In the genomic region with DNA sequence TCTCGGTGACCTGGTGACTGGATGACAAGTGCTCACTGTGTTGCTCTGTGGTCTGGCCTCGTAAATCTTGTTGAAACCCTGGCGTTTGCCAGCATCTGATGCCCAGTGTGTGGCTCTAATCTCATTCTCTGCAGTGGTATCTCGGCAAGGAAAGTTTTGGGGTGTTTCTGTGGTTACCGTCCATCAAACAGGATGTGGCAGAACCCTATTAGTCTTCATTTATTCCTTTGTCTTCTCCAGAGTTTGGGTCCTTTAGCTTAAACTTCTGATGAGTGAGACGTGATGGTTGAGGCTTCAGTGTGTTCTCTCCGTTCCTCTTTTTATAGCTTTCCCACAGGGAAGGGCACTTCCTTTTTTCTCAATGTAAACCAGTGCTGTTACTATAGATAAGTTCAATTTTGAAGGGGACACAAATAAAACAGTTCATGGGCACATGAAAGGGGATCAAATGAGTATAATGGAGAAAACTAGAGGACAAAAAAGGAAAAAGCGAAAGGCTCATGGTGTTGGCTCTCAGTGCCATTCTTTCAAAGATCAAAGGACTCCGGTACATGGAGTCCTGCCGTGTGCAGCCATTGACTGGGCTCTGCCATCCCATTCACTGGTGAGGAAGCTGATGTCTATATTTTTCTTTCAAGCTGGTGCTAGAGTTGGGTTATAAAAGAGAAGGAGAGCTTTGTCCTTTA, we compare ENCODE assay signal across 10 mouse cellular contexts.
DNase-seq lines count a peak whose midpoint lies in the region; ATAC-seq lines count a peak whose summit lies in the region.
"Had no signal": no experiment of that assay in that cellular context is flagged by ENCODE, and none has a peak within 500 bp of the region (broad histone marks: within the 10 kb centered on the region; RNA-seq: fewer than 3 reads in every experiment).

No protein-coding gene starts in this region.

- no peaks in the 10 kb centered on the region for H3K9me3 ChIP-seq in heart, embryonic 13.5 days
- H3K9me3 ChIP-seq in neural tube, embryonic 13.5 days: no peaks in the 10 kb centered on the region
- no peaks in the 10 kb centered on the region for H3K9me3 ChIP-seq in neural tube, embryonic 15.5 days (replicated peaks)
- H3K9me3 ChIP-seq: intestine, embryonic 15.5 days had no signal

- no peak for DNase-seq in heart, postnatal 14 days
- no peak for DNase-seq in neural tube, embryonic 10.5 days (ENCODE audit: extremely low spot score, low spot score)
- DNase-seq in spleen, postnatal 10 days (ENCODE audit: low spot score in 2 of 2): no peak
- DNase-seq in cerebellum, postnatal 36 days: no peak
- DNase-seq: right cerebral cortex, postnatal 25 days had no signal

- intact Hi-C loops in heart, postnatal 14 days (cut with DNase I): no loop called here

- no peak overlapping the region for H3K9ac ChIP-seq in heart, embryonic 13.5 days
- no peak overlapping the region for H3K9ac ChIP-seq in neural tube, embryonic 13.5 days
- no peak overlapping the region for H3K9ac ChIP-seq in neural tube, embryonic 15.5 days (replicated peaks)
- H3K9ac ChIP-seq: intestine, embryonic 15.5 days had no signal

- no peak overlapping the region for H3K4me2 ChIP-seq in heart, embryonic 13.5 days
- H3K4me2 ChIP-seq in neural tube, embryonic 13.5 days: no peak overlapping the region
- H3K4me2 ChIP-seq in neural tube, embryonic 15.5 days: no peak overlapping the region
- H3K4me2 ChIP-seq: intestine, embryonic 15.5 days had no signal

- H3K27ac ChIP-seq in heart, embryonic 13.5 days (replicated peaks): peak overlapping the region; percentile 80
- H3K27ac ChIP-seq in neural tube, embryonic 13.5 days (replicated peaks): peak overlapping the region; percentile 42
- H3K27ac ChIP-seq in neural tube, embryonic 15.5 days (replicated peaks): peak overlapping the region; percentile 45
- H3K27ac ChIP-seq: intestine, embryonic 15.5 days had no signal

- peaks cover 27% of the 10 kb centered on the region for H3K36me3 ChIP-seq in heart, embryonic 13.5 days
- peaks cover 31% of the 10 kb centered on the region for H3K36me3 ChIP-seq in neural tube, embryonic 13.5 days
- H3K36me3 ChIP-seq in neural tube, embryonic 15.5 days: peaks cover 11% of the 10 kb centered on the region

- H3K4me3 ChIP-seq in heart, embryonic 13.5 days: no peak overlapping the region
- H3K4me3 ChIP-seq in neural tube, embryonic 13.5 days: no peak overlapping the region
- no peak overlapping the region for H3K4me3 ChIP-seq in neural tube, embryonic 15.5 days (replicated peaks)
- H3K4me3 ChIP-seq: intestine, embryonic 15.5 days had no signal

- ATAC-seq in heart, embryonic 13.5 days (ENCODE audit: extremely low read depth, insufficient number of reproducible peaks, low FRiP score, low TSS enrichment): no peak
- ATAC-seq in neural tube, embryonic 13.5 days (ENCODE audit: low read depth): no peak
- peak; percentile 72 to 89 for ATAC-seq in hematopoietic stem cell, adult 5-6 weeks (replicated peaks in 1 of 2; ENCODE audit: insufficient read depth in 1 of 2, low FRiP score in 2 of 2, low TSS enrichment in 1 of 2, low read depth in 1 of 2, poor library complexity in 2 of 2, severe bottlenecking in 2 of 2)
- no peak; the same call in 1 of the 2 replicates for ATAC-seq in neural tube, embryonic 15.5 days (ENCODE audit: low FRiP score)
- ATAC-seq: intestine, embryonic 15.5 days had no signal

- WGBS in heart, embryonic 13.5 days: 45% methylated on average over 10 of the region's 10 CpGs
- 6% methylated on average over 10 of the region's 10 CpGs for WGBS in neural tube, embryonic 13.5 days
- 13% methylated on average over 10 of the region's 10 CpGs for WGBS in neural tube, embryonic 15.5 days

- H3K27me3 ChIP-seq in heart, embryonic 13.5 days (replicated peaks): no peaks in the 10 kb centered on the region
- no peaks in the 10 kb centered on the region for H3K27me3 ChIP-seq in neural tube, embryonic 13.5 days
- H3K27me3 ChIP-seq in neural tube, embryonic 15.5 days (replicated peaks): no peaks in the 10 kb centered on the region
- H3K27me3 ChIP-seq: intestine, embryonic 15.5 days had no signal

- peaks cover 63% of the 10 kb centered on the region for H3K4me1 ChIP-seq in heart, embryonic 13.5 days
- peaks cover 41% of the 10 kb centered on the region for H3K4me1 ChIP-seq in neural tube, embryonic 13.5 days (replicated peaks)
- H3K4me1 ChIP-seq in neural tube, embryonic 15.5 days: peaks cover 14% of the 10 kb centered on the region
- H3K4me1 ChIP-seq: intestine, embryonic 15.5 days had no signal

Comparison
In these comparisons a context has a peak if more than half of its experiments do, and no peak if none do; other contexts are left out.
1. ATAC-seq: peak in hematopoietic stem cell, adult 5-6 weeks (2 of 2); none in heart, embryonic 13.5 days (single experiment), neural tube, embryonic 13.5 days (single experiment) and neural tube, embryonic 15.5 days (single experiment).
2. Peak in every context shown above with its lines, with median percentiles within 50 percentile points of each other: H3K27ac ChIP-seq.